Mouse (Mus musculus) intestine, embryonic 15.5 days (tissue): ENCODE data around the gene Smg8. TPM values are rescaled to one million over a fixed set of nuclear protein-coding genes. Genes with fewer than 3 reads are reported as not detected.

Experiments used
- ATAC-seq: fragments of 200-750 bp; cut with Nextera tagmentation; 2 replicates; pipeline ENCODE4 v1.8.0; 2017; ENCODE audit warnings: moderate TSS enrichment, moderate library complexity
- H3K27ac ChIP-seq: fragments of 300-500 bp; sonication (generic); 2 replicates; pipeline ENCODE4 v1.5.1; 2015; ENCODE audit warnings: mild to moderate bottlenecking, inconsistent platforms
- H3K27me3 ChIP-seq: fragments of 300-500 bp; sonication (generic); replicated peaks from 2 replicates; pipeline ENCODE4 v1.6.1; 2015; ENCODE audit warnings: inconsistent platforms
- H3K36me3 ChIP-seq: fragments of 300-500 bp; sonication (generic); 2 replicates; pipeline ENCODE4 v1.6.1; 2015; ENCODE audit warnings: inconsistent platforms
- H3K4me1 ChIP-seq: fragments of 300-500 bp; sonication (generic); replicated peaks from 2 replicates; pipeline ENCODE4 v1.6.1; 2015; ENCODE audit warnings: inconsistent platforms
- H3K4me2 ChIP-seq: fragments of 300-500 bp; sonication (generic); replicated peaks from 2 replicates; pipeline ENCODE4 v1.6.1; 2015; ENCODE audit warnings: mild to moderate bottlenecking, inconsistent platforms
- H3K4me3 ChIP-seq: fragments of 300-500 bp; sonication (generic); replicated peaks from 2 replicates; pipeline ENCODE4 v1.5.1; 2015; ENCODE audit warnings: inconsistent platforms
- H3K9ac ChIP-seq: fragments of 300-500 bp; sonication (generic); 2 replicates; pipeline ENCODE4 v1.6.1; 2015; ENCODE audit warnings: inconsistent platforms
- H3K9me3 ChIP-seq: fragments of 300-500 bp; sonication (generic); 2 replicates; pipeline ENCODE4 v1.6.1; 2016; ENCODE audit warnings: inconsistent platforms
- WGBS: fragments of 180-500 bp; shearing (Covaris S2); methylation state at CpG from one replicate; pipeline ENCODE4 v1.1.7; 2015; 5-methylcytosine and 5-hydroxymethylcytosine counted together
- polyA plus RNA-seq: library from polyadenylated mRNA; unstranded; fragments of >200 nt; fragmentation: Nextera tagmentation; extraction: Ambion mirVana; gene quantifications from 2 replicates; pipeline ENCODE4 v1.2.1, GENCODE M21; 2015

The Smg8 gene
- polyA plus RNA-seq, result 16.4 and 18.2 TPM in 2 replicates

- peak; percentile 96 for ATAC-seq
Observed at GRCm38 (mm10) chr11:87086290-87086984, at the start of gene Smg8. Gene Smg8 (minus strand): TSS chr11:87086774.

DNA sequence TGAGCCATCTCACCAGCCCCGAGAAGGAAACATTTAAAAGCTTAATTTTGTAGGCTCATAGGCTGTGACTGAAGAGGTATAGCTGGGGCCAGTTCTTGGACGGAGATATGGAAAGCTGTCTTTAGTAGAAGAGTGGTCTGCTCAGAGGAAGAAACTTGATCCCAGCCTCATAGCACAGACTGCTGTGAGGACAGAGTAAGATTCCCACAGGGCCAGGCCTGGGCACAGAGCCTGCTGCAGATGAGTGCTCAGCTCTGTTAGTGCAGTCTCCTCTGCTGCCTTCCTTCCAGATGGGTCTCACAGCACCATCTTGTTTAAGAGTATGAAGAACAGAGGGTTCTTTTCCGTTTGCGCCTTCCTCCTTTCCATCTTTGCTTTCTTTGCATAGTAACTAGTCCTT, 49.7 kb upstream of the Smg8 start:
- 87% methylated on average over 4 of the region's 4 CpGs for WGBS
- Histone ChIP-seq H3K4me3 (no peak overlapping the region), H3K27ac (no peak overlapping the region), H3K4me2 (no peak overlapping the region), H3K9ac (no peak overlapping the region), H3K9me3 (no peaks in the 10 kb centered on the region), H3K27me3 (no peaks in the 10 kb centered on the region), H3K4me1 (no peaks in the 10 kb centered on the region), H3K36me3 (0 out of 2 replicates have a peak, but pooled peaks cover 3% of the 10 kb centered on the region)
- no peak for ATAC-seq

More at GRCm38 (mm10) chr11:87086290-87086984, at the start of gene Smg8:
- peak within 1 kb of the TSS; percentile 86 for H3K4me3 ChIP-seq
- H3K4me2 ChIP-seq, result peak within 1 kb of the TSS; percentile 78
- peaks cover 15% of the 10 kb centered on the region for H3K4me1 ChIP-seq
- H3K27ac ChIP-seq, result peak within 1 kb of the TSS; percentile 65
- H3K36me3 ChIP-seq, result peaks cover 19% of the 10 kb centered on the region
- peak within 1 kb of the TSS; percentile 87 for H3K9ac ChIP-seq
- no peaks in the 10 kb centered on the region for H3K27me3 ChIP-seq
- under 1% methylated on average over 43 of the region's 43 CpGs for WGBS
- no peaks in the 10 kb centered on the region for H3K9me3 ChIP-seq

DNA sequence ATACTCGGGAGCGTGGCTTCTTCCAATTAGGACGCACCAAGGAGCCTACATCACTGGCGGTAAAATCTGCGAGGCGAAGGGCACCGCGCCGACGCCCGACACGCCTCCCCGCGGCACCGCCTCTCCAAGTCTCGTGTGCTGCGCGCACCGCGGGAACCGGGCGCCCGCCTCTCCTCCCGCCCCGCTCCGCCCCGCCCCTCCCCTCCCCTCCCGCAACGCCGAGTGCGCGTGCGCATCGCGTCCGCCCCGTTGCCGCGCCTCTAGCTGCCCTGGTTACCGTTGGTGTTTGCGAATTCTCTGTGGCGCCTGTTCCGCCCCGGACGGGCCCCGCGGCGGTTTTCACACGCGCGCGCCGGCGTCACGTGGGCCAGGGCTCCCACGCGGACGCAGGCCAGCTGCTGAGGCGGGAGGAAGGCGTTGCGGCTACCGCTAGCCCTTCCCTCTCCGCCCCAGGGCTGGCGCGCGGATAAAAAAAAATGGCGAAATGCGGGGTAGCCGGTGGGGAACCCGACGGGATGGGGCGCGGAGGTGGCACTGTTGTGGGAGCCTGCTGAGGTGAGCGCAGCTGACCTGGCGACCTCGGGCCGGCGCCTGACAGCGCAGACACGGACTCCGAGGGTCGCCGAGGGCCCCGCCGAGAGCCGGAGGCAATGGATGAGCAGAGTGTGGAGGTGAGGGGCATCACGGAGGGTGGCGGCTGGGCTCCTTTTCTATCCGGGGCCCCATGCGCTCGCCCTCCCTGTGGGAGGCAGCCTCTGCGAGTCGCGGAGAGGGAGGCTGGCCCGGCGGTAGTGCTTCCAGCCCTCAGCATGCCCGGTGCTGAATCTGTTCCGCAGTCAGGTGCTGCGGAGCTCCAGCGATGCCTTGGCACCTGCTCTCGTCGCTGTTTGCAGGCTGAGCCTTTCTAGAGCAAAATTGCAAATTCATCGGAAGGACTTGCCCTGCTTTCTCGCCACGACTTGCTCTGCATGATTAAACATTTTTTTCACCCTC, 40.5 kb upstream of the Smg8 start, which contains the start of gene Trim37:
Trim37 (plus strand) TSS at position 254 of the 993 bp plus-strand sequence.
- no peaks in the 10 kb centered on the region for H3K27me3 ChIP-seq
- ATAC-seq, result peak; percentile 97
- peak within 1 kb of the TSS; percentile 87 for H3K27ac ChIP-seq
- H3K36me3 ChIP-seq, result peaks cover 3% of the 10 kb centered on the region; the same call in 1 of the 2 replicates
- under 1% methylated on average over 97 of the region's 105 CpGs for WGBS
- H3K9me3 ChIP-seq, result no peaks in the 10 kb centered on the region
- peak within 1 kb of the TSS; percentile 86 for H3K9ac ChIP-seq
- peak within 1 kb of the TSS; percentile 96 for H3K4me3 ChIP-seq
- H3K4me2 ChIP-seq, result peak within 1 kb of the TSS; percentile 83
- H3K4me1 ChIP-seq, result peaks cover 5% of the 10 kb centered on the region; the same call in 1 of the 2 replicates

GRCm38 (mm10) chr11:87126281-87126823, 39.8 kb upstream of the Smg8 start:
- WGBS, result 2% methylated on average over 12 of the region's 12 CpGs
- peak overlapping the region; percentile 72; the same call in 1 of the 2 replicates for H3K27ac ChIP-seq

DNA sequence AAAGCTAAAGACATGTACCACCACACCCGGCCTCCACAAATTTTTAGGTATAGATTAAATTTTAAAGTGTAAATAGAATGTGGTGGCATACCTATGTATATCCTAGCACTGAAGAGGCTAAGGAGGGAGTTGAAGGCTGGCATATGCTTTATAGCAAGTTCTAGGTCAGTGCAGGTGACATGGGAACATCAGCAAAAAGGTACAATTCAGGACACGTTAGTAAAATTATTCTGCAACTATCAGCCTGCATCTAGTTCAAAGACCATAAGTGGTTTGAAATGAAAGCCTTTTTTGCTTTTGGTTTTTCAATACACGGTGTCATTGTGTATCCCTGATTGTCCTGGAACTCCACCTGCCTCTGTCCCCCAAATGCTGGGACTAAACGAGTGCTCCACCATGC, 39.0 kb upstream of the Smg8 start:
- Histone ChIP-seq H3K4me2 (peak overlapping the region; percentile 83), H3K36me3 (peaks cover 13% of the 10 kb centered on the region), H3K27me3 (no peaks in the 10 kb centered on the region), H3K27ac (no peak overlapping the region), H3K9me3 (no peaks in the 10 kb centered on the region), H3K4me3 (no peak overlapping the region), H3K4me1 (peaks cover 5% of the 10 kb centered on the region; the same call in 1 of the 2 replicates), H3K9ac (no peak overlapping the region)
- ATAC-seq, result no peak
- WGBS, result 43% methylated on average over 4 of the region's 4 CpGs

More at GRCm38 (mm10) chr11:87126281-87126823, 39.8 kb upstream of the Smg8 start:
- Histone ChIP-seq H3K36me3 (peaks cover 5% of the 10 kb centered on the region; the same call in 1 of the 2 replicates), H3K4me3 (peak overlapping the region; percentile 96), H3K9me3 (no peaks in the 10 kb centered on the region), H3K4me2 (peak overlapping the region; percentile 83), H3K27me3 (no peaks in the 10 kb centered on the region), H3K9ac (peak overlapping the region; percentile 45), H3K4me1 (peaks cover 5% of the 10 kb centered on the region; the same call in 1 of the 2 replicates)
- ATAC-seq, result no peak

GRCm38 (mm10) chr11:87121864-87122263, 35.3 kb upstream of the Smg8 start:
- Histone ChIP-seq H3K9me3 (no peaks in the 10 kb centered on the region), H3K4me3 (no peak overlapping the region), H3K36me3 (peaks cover 26% of the 10 kb centered on the region), H3K4me1 (peaks cover 5% of the 10 kb centered on the region; the same call in 1 of the 2 replicates), H3K27ac (no peak overlapping the region), H3K27me3 (no peaks in the 10 kb centered on the region), H3K9ac (no peak overlapping the region), H3K4me2 (no peak overlapping the region)
- no peak for ATAC-seq
- 80% methylated on average over 8 of the region's 8 CpGs for WGBS

DNA sequence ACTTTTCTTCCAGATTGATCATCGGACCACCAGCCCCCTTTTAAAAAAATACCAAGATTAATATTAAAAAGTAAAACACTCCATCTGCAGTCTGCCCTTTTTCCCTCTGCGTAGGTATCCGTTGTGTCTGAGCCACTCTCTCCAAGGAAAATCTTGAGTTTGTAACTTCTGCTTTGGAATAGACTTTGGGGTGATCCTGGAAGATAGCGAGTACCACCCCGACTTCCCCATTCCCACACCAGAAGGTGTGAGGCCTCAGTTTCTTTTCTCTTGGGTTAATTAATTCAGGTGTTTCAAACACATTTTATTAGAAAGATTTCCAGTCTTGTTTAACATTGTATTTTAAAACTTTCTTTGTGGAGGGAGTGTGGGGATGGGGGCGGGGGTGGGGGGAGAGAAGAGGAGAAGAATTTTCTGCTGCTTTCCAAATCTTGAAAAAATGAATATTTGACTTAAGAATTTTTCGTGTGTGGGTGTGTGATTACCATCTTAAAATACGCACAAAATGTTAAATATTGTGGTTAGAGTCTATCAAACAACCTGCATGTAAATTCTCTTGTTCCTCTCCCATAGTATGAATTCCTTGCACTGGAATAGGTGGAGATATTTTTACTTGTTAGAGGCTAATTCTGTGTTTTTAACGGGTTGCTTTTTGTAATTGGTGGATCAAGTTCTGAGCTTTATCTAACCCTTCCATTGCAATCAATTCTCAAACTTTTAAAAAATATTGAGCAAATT, 23.8 kb upstream of the Smg8 start:
- no peak for ATAC-seq
- no peaks in the 10 kb centered on the region for H3K27me3 ChIP-seq
- H3K9ac ChIP-seq, result peak overlapping the region; percentile 84
- 5% methylated on average over 9 of the region's 9 CpGs for WGBS
- peak overlapping the region; percentile 93; the same call in 1 of the 2 replicates for H3K27ac ChIP-seq
- H3K36me3 ChIP-seq, result peaks cover 6% of the 10 kb centered on the region
- H3K4me1 ChIP-seq, result 0 out of 2 replicates have a peak, but pooled peaks cover 6% of the 10 kb centered on the region
- no peaks in the 10 kb centered on the region for H3K9me3 ChIP-seq
- peak overlapping the region; percentile 59 for H3K4me2 ChIP-seq
- H3K4me3 ChIP-seq, result peak overlapping the region; percentile 95

DNA sequence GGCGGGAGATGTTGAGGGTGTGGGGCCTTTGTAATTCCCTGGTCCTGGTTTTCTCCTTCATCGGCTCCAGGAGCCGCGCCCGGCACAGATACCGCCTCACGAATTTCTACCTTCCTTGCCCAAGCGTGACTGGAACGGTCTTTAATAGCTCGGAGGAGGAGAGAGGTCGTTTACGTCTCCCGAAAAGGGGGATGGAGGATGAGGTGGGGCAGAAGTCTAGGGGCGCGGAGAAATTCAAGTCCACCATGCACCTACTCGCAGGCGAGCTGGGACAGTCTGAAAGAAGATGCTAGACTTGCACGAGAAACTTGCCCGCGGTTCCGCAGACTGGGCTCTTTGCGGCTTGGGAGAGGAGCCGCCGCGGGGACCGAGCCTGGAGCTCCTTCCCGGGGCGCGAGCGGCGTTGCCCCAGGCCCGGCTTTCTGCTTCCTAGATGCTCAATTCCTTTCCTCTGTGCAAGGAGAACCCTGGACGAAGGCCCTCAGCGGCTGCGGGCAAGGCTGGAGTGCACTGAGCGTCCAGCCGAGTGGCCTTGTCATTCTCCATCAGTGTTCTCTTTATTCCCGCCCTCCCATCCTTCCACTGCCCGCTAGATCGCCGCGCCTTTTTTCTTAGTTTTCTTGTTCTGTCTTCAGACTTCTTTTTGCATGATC, 23.1 kb upstream of the Smg8 start:
- peak overlapping the region; percentile 95 for H3K4me3 ChIP-seq
- peak overlapping the region; percentile 93 for H3K27ac ChIP-seq
- no peaks in the 10 kb centered on the region for H3K9me3 ChIP-seq
- under 1% methylated on average over 42 of the region's 42 CpGs for WGBS
- H3K9ac ChIP-seq, result peak overlapping the region; percentile 84
- no peak for ATAC-seq
- 0 out of 2 replicates have a peak, but pooled peaks cover 6% of the 10 kb centered on the region for H3K4me1 ChIP-seq
- H3K36me3 ChIP-seq, result peaks cover 13% of the 10 kb centered on the region
- H3K4me2 ChIP-seq, result peak overlapping the region; percentile 59
- H3K27me3 ChIP-seq, result no peaks in the 10 kb centered on the region

DNA sequence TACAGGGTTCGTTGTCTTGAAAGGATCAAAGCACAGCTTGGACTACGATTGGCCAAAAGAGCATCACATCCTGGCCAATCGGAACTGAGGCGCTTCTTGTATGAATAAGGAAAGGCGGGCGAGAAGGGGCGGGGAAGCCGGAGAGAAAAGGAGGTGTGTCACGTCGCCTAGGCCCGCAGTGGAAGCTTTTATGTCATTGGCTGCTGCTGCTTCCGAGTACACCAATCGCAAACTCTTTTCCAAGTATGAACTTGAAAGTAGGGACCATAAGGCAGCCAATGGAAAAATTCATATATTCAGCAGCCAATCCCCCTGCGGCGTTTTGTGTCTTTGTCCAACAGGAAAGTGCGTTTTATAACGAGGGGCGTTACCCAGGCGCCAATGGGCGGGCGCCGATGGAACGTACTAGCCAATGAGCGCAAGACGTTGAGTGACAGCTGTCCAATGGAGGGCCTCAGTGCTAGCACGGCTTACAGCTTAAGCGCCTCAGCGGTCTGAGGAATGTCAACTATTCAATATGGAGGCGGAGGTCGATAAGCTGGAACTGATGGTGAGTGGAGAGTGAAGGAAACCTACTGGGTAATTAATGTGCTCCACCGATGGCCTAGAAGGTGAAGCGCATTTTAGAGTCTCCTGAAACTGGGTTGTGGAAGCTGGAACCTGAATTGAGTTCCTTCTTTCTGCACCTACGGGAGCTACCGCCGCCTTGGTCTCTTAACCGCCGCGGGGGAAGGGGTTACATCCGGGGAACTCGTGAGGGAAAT, 22.4 kb upstream of the Smg8 start, which contains the start of gene Ska2:
Ska2 (plus strand) TSS at position 480 of the 764 bp plus-strand sequence.
- Histone ChIP-seq H3K9me3 (no peaks in the 10 kb centered on the region), H3K9ac (peak within 1 kb of the TSS; percentile 84), H3K27ac (peak within 1 kb of the TSS; percentile 93), H3K27me3 (no peaks in the 10 kb centered on the region), H3K4me3 (peak within 1 kb of the TSS; percentile 95), H3K36me3 (peaks cover 16% of the 10 kb centered on the region), H3K4me2 (peak within 1 kb of the TSS; percentile 59), H3K4me1 (0 out of 2 replicates have a peak, but pooled peaks cover 6% of the 10 kb centered on the region)
- ATAC-seq, result peak; percentile 99
- under 1% methylated on average over 40 of the region's 40 CpGs for WGBS

- 0 out of 2 replicates have a peak, but pooled peaks cover 6% of the 10 kb centered on the region for H3K4me1 ChIP-seq
- H3K4me2 ChIP-seq, result peak within 1 kb of the TSS; percentile 59
- peaks cover 17% of the 10 kb centered on the region for H3K36me3 ChIP-seq
- WGBS, result under 1% methylated on average over 14 of the region's 14 CpGs
- peak within 1 kb of the TSS; percentile 95 for H3K4me3 ChIP-seq
- peak within 1 kb of the TSS; percentile 93 for H3K27ac ChIP-seq
- H3K9me3 ChIP-seq, result no peaks in the 10 kb centered on the region
- H3K9ac ChIP-seq, result peak within 1 kb of the TSS; percentile 84
- no peak; the same call in 1 of the 2 replicates for ATAC-seq
- no peaks in the 10 kb centered on the region for H3K27me3 ChIP-seq
Observed at GRCm38 (mm10) chr11:87108409-87108754, 21.8 kb upstream of the Smg8 start, which contains the start of gene Prr11. Gene Prr11 (minus strand): TSS chr11:87108708.
